Mouse (Mus musculus): ENCODE measurements around the gene Asah2. TPM values are rescaled to one million over a fixed set of nuclear protein-coding genes. Genes with fewer than 3 reads are reported as not detected.
"Not testable (repeated sequence)": the region's sequence is repeated elsewhere in the genome, so short reads cannot be mapped to it uniquely, and the experiment has no call there.

Asah2 gene
- total RNA-seq, 4 experiments from 2014 or later: 27.8 to 40.4 (median 33.7) TPM

- DNase-seq: no peak
Observed at GRCm38 (mm10) chr19:32102294-32102975, 5.6 kb downstream of the Asah2 start.

- no peak for DNase-seq
Observed at GRCm38 (mm10) chr19:32098582-32098981, 9.4 kb downstream of the Asah2 start.

DNA sequence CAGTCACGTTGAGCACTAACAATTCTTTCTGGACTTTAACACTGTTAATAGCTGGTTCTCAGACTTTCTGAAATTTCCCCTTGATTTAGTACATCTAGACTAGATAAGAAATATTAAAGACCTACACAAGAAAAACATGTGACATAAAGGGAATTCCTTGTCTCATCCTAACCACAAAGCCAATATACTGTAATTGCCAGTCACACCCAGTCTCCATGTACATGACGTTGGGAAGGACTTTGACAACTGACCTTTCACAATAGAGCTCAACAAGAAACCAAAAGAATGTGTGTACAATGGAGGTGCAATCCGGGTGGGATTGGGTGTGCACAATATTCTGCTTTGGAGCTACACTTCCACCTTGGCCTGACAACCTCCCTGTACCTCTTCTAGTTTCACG lies 15.7 kb downstream of the Asah2 start:
- DNase-seq: no peak

GRCm38 (mm10) chr19:32090804-32091203 lies 17.2 kb downstream of the Asah2 start:
- no peak for DNase-seq

DNA sequence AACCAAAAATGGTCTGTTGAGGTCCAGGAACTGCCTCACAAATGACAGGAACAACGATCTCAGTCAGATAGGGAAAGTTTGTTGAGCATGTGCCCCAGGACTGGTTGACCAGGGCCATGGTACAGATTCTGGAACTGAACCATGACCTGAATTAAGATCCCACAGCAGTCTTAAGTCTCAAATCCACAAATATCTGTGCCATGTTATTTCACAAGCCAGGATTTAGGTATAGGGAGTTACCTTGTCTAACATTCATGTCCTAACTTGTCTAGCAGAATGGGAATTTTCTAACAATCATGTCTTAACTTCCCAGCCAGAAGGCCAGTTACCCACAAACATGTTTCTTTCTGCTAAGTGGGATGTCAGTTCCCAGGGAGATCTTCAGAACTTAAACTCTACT lies 19.4 kb downstream of the Asah2 start:
- DNase-seq: no peak

DNA sequence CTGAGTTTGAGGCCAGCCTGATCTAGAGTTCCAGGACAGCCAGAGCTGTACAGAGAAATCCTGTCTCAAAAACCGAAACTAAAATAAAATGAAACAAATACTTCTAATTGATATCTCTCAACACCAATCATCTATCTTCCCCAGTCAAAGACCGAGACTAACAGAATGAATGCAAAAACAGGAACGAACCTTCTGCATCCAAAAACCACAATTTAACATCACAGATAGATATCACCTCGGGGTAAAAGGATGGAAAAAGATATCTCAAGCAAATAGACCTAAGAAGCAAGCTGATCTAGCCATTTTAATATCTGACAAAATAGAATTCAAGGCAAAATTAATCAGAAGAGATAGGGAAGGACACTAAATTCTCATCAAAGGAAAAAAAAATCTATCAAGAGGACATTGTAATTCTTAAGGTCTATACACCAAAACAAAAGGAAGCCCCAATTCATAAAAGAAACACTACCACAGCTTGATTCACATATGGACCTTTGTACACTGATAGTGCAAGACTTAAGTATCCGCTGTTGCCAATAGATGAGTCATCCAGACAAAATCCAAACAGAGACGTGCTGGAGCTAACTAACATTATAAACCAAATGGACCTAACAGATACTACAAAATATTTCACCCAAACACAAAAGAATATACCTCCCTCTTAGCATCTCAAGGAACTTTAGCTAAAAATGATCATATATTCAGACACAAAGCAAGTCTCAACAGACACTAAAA lies 20.1 kb downstream of the Asah2 start:
- DNase-seq: no peak

- DNase-seq: not testable (repeated sequence)
Observed at GRCm38 (mm10) chr19:32084813-32085212, 23.2 kb downstream of the Asah2 start.

- no peak for DNase-seq
Observed at GRCm38 (mm10) chr19:32070340-32070739, 37.7 kb downstream of the Asah2 start.

DNA sequence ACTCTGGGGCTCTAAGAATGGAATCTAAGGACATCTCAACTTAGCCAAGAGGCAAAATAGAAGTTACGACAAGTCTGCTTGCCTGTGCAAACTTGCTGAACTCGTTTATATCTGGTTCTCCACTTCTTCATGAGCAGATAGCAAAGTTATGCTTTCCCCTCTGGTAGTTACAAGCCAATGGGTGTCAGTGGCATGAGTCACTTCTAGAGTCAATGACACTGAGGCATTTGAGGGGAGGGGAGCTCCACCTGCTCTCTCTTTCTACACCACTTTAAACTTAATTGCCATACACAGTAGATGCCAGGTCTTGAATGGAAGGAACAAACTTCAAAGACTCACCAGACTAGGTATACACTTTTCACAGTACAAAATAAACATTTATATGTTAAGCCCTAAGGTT lies 38.4 kb downstream of the Asah2 start:
- no peak for DNase-seq

DNA sequence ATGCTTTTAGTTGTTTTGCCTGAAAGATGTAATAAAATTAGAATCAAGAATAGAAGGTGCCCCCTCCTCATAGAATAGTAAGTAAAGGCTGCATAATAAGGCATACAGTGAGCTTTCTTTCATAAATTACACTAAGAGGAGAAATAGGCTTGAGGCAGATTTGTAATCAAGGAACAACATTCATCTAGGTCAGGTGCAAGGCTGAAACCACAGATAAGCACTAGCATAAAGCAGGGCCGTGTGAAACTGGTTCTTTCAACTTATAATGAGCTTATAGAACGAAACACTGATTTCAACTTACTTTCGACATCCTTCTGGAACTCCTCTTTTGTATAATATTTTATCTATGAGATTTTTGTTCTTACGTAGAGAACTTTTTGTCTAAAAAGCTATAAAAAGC lies 40.3 kb downstream of the Asah2 start:
- no peak for DNase-seq

- DNase-seq: no peak
Observed at GRCm38 (mm10) chr19:32061294-32061693, 46.7 kb downstream of the Asah2 start.

GRCm38 (mm10) chr19:32056252-32056651 lies 51.8 kb downstream of the Asah2 start:
- DNase-seq: no peak

DNA sequence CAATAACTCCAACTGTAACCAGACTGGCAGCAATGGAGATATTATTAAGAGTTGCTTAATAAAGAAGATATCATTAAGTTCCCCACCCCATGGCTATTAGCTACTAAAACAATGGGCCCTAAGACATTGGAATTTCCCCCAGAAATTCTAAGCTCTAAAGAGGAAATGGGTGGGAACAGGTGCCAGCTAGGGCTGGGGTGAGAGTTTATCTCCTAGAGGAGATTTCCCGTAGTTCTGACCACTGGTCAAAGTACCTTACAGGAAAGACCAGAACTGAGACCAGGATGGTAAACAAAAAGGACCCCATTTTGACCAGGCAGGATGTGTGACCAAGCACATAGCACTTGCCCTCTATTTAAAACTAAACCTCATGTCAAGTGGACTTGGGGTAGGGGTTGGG lies 52.3 kb downstream of the Asah2 start:
- DNase-seq: no peak

- no peak for DNase-seq
Observed at GRCm38 (mm10) chr19:32051251-32051650, 56.8 kb downstream of the Asah2 start.

DNA sequence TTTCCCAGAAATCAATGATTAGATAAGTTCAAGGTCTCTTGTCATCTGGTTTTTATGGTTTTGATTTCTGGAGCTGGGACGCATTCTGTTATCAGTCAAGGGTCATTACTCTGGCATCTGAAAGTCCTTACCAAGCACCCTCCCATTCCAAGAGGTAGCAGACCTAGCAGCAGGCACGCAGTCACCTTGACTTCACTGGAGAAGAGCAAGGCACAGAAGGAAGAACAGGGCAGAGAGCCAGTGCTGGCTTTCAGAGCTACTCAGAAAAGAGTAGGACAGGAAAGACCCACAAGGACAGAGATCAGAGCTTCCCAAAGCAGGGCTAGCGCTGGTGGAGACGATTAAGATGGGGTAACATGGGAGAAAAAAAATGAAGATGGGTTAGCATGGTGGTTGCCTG lies 75.1 kb downstream of the Asah2 start:
- DNase-seq: peak; percentile 50

GRCm38 (mm10) chr19:32030430-32030829 lies 77.6 kb downstream of the Asah2 start:
- no peak for DNase-seq

DNA sequence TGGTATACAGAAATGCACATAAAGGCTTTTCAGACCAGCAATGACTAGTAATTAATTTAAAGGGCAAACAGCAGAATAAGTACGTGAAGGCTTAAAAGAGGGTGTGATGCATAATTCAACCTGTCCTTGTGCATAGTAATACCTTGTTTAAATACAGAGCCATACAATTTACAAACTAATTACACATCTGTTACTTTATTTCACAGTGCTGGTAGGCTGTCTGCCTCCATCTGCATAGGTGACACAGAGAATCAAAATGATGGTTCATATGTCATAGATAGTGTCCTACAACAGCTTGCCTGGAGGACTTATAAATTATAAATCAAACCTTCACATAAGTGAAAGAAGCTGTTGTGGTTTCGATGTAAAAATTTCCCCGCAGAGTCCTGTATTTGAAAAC lies 82.6 kb downstream of the Asah2 start:
- no peak for DNase-seq

GRCm38 (mm10) chr19:32019722-32020121 lies 88.3 kb downstream of the Asah2 start:
- DNase-seq: no peak

- DNase-seq: no peak
Observed at GRCm38 (mm10) chr19:32018585-32018984, 89.4 kb downstream of the Asah2 start.

- no peak for DNase-seq
Observed at GRCm38 (mm10) chr19:32018053-32018452, 90.0 kb downstream of the Asah2 start.

GRCm38 (mm10) chr19:32002623-32003022 lies 105.4 kb downstream of the Asah2 start:
- DNase-seq: no peak

DNA sequence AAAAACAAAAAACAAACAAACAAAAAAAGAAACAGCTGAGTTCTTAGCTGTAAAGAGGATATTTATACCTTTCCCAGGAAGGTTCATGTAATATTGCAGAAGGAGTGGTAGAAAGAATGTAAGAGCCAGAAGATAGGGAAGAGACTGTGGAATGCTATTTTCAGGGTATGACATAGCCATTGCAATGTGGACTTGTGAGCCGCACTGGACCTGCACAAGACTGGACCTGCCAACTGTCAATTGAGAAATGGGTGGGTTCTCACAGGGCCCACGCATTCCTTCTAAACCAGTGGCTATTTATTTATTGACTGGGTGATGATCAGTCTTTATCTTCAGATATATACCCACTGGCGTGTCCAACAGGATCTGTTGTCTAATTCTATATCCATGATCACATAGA lies 111.1 kb downstream of the Asah2 start:
- DNase-seq: no peak

DNA sequence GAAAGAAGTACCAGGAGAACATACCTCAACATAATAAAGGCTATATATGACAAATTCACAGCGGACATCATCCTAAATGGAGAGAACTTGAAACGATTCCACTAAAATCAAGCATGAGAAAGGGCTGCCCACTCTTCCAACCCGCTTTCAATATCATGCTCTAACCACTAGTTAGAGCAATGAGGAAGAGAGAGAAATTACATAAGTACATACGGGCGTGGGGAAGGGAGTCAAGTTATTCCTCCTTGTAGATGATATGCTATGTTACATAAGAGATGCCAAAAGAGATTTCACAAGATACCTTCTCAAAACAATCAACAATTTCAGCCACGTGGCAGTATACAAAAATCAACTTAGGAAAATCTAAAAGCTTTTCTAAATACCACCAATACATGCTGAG lies 117.0 kb downstream of the Asah2 start:
- no peak for DNase-seq

DNA sequence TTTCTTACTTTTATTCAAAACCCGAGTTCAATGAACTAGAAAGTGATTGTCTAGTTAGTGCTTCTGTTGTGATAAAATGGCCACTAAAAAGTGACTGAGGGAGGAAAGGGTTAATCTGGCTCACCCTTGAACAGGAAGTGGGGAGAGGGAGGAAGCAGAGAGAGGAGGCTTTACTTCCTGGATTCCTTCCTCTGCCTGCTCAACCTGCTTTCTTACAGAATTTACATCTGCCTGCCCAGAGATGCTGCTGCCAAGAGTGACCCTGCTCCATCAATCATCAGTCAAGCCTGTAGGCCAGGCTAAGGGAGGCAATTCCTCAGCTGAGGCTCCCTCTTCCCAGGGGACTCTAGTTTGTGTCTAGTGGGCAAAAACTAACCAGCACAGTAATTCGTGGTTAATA lies 132.1 kb downstream of the Asah2 start:
- DNase-seq: no peak
